Mouse (Mus musculus): ENCODE measurements around the gene Anapc7.
"Not testable (repeated sequence)": the region's sequence is repeated elsewhere in the genome, so short reads cannot be mapped to it uniquely, and the experiment has no call there.

Anapc7 gene

DNA sequence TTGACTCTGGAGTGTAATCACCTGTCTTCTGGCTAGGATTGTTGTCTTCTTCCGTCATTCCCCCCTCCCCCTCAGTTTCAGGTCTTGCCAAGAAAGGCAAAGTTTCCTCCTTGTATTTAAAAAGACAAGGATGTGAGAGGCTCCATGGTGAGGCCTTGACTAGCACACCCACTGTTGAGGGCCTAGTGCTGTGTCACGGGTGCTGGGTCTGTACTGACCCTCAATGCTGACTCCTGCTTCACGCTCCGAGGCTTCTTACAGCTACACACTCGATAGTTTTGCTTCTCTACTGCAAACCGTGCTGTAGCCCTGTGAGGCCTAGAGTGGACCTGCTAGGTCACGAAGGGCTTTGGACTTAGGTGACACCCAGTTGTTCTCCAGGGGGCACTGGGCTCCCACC lies 30.7 kb downstream of the Anapc7 start:
- DNase-seq (ENCODE audit: low read depth), result no peak

DNA sequence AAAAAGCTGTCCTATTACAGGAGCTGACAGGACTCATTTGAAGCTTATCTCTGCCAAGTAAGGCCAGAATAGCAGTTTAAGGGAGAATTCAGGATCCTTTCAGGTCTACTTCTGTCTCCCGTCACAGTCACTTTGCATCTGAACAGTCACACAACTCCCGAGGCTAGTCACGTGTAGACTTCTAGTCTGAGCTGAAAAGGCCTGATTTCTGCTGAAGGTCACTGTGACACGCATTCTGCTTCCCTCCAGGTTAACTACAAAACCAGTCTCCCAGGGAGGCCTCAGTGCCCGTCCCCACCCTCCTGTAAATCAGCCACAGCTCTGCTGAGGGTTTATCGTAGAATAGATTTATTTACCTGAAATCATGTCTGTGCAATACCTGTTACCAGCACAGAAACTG lies 31.7 kb downstream of the Anapc7 start:
- no peak for DNase-seq (ENCODE audit: low read depth)

DNA sequence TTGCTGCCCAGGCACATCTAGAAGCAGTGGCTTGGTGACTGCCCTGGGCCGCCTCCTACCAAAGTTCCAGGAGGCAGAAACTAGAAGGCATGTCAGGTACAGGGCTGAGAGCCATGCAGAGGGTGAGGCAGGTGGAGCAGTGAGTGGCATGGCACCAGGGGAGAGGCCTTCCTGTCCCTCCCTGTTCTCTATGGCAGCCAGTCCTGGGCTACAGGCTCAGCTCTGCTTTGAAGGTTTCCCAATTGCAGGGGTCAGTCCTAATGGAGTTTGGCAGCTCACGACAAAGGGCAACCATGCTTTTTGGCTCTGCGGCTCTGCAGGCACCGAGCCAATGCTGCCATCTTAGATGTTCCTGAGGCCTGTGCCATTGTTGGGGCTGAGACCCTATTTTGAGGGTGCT lies 32.9 kb downstream of the Anapc7 start:
- no peak for DNase-seq (ENCODE audit: low read depth)

- DNase-seq (ENCODE audit: low read depth), result no peak
Measured at GRCm38 (mm10) chr5:122454883-122455282, 33.4 kb downstream of the Anapc7 start.

DNA sequence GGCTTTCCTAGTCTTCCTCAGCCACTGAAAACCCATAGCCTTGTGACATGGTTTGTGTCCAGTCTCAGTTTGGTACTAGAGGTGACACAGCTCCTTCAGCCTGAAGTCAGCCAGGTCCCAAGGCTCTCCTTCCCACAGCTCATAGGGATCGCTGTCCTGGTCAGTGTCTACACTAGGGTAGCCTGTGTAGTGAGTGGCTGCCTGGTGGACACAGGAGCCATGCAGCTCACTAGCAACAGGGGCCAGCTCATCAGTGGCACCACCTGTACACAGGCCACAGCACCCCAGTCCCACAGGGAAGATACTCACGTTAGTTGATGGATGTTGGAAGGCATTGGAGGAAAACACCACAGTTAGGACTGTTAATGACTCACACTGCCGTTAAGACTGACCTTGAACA lies 34.1 kb downstream of the Anapc7 start:
- DNase-seq (ENCODE audit: low read depth), result no peak

GRCm38 (mm10) chr5:122457054-122457453 lies 35.6 kb downstream of the Anapc7 start:
- not testable (repeated sequence) for DNase-seq (ENCODE audit: low read depth)

GRCm38 (mm10) chr5:122458066-122458465 lies 36.6 kb downstream of the Anapc7 start:
- DNase-seq (ENCODE audit: low read depth), result no peak

DNA sequence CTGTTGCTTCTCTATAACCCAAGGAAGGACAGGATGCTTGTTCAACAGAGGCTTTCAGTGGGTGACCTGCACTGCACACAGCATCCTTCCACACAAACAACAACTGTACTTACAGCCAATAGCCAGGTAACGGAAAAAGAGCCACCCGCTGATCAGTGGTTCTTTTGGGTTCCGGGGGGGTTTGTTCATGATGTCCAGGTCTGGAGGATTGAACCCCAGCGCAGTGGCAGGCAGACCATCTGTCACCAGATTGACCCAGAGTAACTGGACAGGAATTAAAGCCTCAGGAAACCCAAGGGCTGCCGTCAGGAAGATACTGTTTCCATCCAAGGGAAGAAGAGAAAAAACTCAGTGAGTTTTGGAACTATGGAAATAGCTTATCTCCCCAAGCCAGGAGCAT lies 37.8 kb downstream of the Anapc7 start:
- no peak for DNase-seq (ENCODE audit: low read depth)

- DNase-seq (ENCODE audit: low read depth), result no peak
Measured at GRCm38 (mm10) chr5:122460656-122461055, 39.2 kb downstream of the Anapc7 start.

GRCm38 (mm10) chr5:122461431-122461830 lies 39.9 kb downstream of the Anapc7 start:
- DNase-seq (ENCODE audit: low read depth), result no peak

- no peak for DNase-seq (ENCODE audit: low read depth)
Measured at GRCm38 (mm10) chr5:122471658-122472057, 50.2 kb downstream of the Anapc7 start.

DNA sequence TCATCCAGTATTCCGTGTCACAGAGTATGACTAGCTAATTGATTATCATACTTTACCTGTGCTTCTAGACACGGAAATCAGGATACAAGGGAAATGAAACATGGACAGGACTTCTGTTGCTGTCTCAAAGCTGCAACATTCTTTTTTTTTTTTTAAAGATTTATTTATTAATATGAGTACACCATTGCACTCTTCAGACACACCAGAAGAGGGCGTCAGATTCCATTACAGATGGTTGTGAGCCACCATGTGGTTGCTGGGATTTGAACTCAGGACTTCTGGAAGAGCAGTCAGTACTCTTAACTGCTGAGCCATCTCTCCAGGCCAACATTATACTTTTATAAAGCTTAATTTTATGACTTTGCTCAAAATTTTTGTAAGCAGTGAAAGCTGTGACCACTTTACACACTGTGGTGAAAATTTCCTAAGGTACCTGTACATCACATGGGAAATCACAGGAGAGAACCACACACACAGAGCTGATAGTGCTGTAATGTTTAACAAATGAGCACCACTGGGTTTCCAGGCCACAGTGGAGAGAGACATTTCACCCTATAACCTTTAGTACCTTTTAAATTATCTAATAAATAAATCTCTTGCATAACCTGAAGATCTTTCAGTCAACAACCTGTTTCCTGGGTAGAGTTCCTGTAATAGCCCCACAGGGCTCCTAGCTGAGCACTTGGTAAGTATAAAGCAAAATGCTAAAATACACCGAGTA lies 53.3 kb downstream of the Anapc7 start:
- DNase-seq (ENCODE audit: low read depth), result no peak

- no peak for DNase-seq (ENCODE audit: low read depth)
Measured at GRCm38 (mm10) chr5:122476078-122476477, 54.6 kb downstream of the Anapc7 start.

GRCm38 (mm10) chr5:122477492-122477891 lies 56.0 kb downstream of the Anapc7 start:
- DNase-seq (ENCODE audit: low read depth), result no peak

DNA sequence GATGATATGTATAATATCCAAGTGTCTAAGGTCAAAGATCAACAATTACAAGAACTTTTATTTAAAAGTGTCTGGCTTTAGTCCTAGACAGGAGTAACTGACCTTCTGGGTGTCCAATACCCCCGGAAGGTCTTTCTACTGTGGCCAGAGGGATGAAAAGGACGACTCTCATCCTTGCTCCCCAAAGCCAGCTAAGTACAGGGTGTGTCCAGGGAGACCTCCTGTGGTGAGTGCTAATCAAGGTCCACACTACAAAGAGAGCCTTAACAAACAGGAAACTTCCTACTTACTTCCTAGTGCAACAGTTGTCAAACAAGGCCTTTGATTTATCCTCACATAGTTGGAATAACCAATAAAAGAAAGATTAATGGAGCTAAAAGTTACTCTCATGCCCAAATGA lies 57.6 kb downstream of the Anapc7 start:
- no peak for DNase-seq (ENCODE audit: low read depth)

GRCm38 (mm10) chr5:122481844-122482243 lies 60.4 kb downstream of the Anapc7 start:
- DNase-seq (ENCODE audit: low read depth), result no peak

GRCm38 (mm10) chr5:122482733-122483391 lies 61.4 kb downstream of the Anapc7 start:
- no peak for DNase-seq (ENCODE audit: low read depth)

GRCm38 (mm10) chr5:122486243-122486642 lies 64.8 kb downstream of the Anapc7 start:
- DNase-seq (ENCODE audit: low read depth), result not testable (repeated sequence)

- no peak for DNase-seq (ENCODE audit: low read depth)
Measured at GRCm38 (mm10) chr5:122487825-122488224, 66.3 kb downstream of the Anapc7 start.

DNA sequence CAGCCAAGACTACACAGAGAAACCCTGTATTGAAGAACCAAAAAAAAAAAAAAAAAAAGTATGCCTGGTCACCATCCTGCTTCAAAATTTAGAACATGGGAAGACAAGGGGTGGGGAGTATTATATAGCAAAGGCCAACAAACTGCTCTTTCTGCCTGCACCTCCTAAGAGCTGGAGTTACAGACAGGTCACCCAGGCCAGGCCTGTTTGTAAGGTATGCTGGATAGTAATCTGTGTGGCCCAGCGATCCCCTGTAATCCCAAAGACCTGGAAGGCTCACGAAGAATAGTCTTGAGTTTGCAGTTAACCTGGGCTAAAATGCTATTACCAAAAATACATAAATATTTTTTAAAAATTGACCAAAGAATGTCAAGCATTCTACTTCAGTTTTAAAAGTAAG lies 68.7 kb downstream of the Anapc7 start:
- no peak for DNase-seq (ENCODE audit: low read depth)

- no peak for DNase-seq (ENCODE audit: low read depth)
Measured at GRCm38 (mm10) chr5:122491385-122491784, 69.9 kb downstream of the Anapc7 start.

GRCm38 (mm10) chr5:122493035-122493434 lies 71.5 kb downstream of the Anapc7 start:
- no peak for DNase-seq (ENCODE audit: low read depth)

DNA sequence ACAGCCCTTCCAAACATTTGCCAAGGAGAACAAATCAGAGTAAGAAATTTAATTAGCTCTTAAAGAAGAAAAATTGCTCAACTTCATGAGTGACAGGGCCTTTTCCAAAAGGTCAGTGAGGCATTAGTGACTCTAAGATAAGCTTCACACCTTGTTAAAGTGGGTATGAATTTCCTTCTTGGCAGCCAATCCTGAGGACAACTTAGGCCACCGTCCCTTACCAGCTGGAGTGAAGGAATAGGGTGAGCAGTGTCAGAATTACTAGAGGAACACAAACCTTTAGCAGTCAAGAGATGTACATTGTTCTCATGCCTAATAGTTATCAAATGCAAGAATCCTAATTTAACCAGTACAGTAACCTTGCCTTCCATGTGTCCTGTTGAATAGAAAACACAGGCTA lies 73.0 kb downstream of the Anapc7 start:
- DNase-seq (ENCODE audit: low read depth), result no peak
